Mouse (Mus musculus): ENCODE measurements around the gene Cdh1.

- no peak for TF ChIP-seq POLR2A (IDR thresholded peaks at IDR 0.05; ENCODE audit: borderline replicate concordance, low read depth, low read length)
- TF ChIP-seq CTCF (IDR thresholded peaks at IDR 0.05; ENCODE audit: low read depth, low read length), result no peak
These were observed 14.0 kb downstream of the Cdh1 start for GRCm38 (mm10) chr8:106617196-106617595.

Measured in bone marrow macrophage, adult 2 months (primary cell).